Mouse (Mus musculus): ENCODE measurements at regions not wholly inside any gene's neighbourhood (a gene's known extent, or its start where the extent isn't known, plus 50 kb on each side); places are given as distances from the start of the nearest gene placed in this dataset.
"Not testable (repeated sequence)": the region's sequence is repeated elsewhere in the genome, so short reads cannot be mapped to it uniquely, and the experiment has no call there.

DNA sequence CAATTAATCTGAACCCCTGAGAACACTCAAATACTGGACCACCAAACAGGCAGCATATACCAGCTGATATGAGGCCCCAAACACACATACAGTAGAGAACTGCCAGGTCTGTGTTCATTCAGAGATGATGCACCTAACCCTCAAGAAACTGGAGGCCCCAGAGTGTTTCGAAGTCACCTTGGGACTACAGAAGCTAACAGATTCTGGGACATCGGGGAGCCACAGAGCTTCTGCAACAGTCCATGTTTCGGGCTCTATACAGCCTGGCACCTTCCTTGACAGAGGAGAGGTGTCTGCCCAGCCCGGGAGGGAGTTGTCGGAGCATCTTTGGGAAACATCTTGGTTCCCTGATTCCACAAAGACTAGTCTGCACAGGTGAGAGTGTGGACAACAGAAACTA is 1259.3 kb upstream of the Ptprd start:
- DNase-seq (ENCODE audit: extremely low spot score in 1 of 2, low spot score in 1 of 2), result not testable (repeated sequence)

DNA sequence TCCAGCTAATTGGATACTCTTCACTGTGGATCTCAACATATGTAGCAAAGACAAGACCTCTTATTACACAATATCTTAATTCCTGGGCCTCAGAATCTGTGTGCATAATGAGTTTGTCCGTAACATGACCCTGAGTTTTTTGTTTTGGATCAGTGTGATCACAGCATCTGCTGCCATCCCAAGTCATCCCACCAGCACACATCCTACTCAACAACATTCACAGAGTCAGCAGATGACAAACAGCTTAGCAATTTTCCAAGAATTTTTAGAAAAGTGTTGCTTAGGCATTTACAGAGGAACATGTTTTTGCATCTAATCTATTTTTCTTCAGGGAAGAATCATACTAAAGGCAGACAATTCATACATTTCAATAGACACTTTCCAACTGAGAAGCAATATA is 1251.8 kb upstream of the Ptprd start:
- DNase-seq (ENCODE audit: extremely low spot score in 1 of 2, low spot score in 1 of 2), result peak in 1 of 2 experiments; percentile 37
